Mouse (Mus musculus): Measurements from ENCODE around the gene Ctu1.
A peak's percentile ranks its signal among the peaks of the same experiment; 100 is the strongest.
"Not testable (repeated sequence)": the region's sequence is repeated elsewhere in the genome, so short reads cannot be mapped to it uniquely, and the experiment has no call there.

Gene Ctu1

DNA sequence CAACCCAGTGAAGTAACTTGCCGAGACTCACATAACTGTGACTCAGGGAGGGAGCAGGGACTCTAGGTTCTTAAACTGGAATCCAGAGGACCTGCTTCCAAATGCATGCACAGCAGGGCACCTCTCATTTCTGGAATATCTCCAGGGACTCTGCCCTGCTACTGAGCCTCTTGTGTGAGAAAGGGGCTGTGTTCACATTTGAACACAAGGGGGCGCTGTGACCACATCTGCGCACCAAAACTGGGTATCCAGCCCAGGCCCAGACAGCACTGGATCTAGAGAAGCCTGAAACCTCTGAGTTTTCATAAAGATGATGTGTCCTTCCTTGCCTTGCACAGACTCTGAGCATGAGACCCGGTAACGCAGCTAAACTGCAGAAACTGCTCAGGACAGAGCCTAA is 9.1 kb downstream of the Ctu1 start:
- peak; percentile 66 for DNase-seq (ENCODE audit: extremely low spot score)

- not testable (repeated sequence) for DNase-seq (ENCODE audit: extremely low spot score)
Observed at GRCm38 (mm10) chr7:43682511-43682910, 10.7 kb downstream of the Ctu1 start.

DNA sequence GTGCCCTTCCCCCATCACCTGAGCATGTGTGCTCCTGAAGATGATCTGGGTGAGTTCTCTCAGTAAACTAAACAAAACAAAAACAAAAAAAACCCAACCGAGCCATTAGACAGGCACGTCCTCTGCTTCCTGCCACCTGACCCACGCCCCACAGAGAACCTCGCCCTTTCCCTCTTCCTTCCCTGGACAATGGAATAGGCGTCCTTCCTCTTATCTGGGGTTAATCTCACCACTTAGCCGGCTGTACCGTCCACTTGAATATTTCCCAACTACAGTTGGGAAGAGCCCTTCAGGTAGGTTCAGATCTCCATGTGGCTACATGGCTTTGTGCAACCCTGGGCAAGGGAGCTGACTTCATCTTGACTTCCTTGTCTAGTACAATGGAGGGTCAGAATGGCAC is 13.3 kb downstream of the Ctu1 start:
- no peak for DNase-seq (ENCODE audit: extremely low spot score)

- no peak for DNase-seq (ENCODE audit: extremely low spot score)
Observed at GRCm38 (mm10) chr7:43690118-43690517, 18.3 kb downstream of the Ctu1 start, which contains the start of gene Klk14. Gene Klk14, plus strand, starts transcription at chr7:43690418.

DNA sequence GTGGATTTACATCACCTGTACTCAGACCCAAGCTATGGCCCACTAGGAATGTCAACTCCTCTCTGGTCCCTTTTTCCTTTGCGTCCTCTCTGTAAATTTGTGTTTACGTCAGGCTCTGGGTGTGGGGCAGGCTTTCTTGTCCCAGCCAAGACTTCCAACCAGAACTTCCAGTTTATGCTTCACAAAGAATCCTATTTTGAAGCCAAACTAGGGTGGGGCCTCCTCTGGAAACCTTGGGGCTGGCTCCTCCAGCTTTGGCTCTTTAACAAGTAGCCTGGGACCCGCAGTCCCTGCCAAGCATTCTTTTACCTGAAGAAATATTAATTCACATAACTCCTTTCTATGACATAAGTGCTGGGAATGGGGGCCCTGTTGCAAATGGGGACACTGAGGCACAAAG is 38.2 kb downstream of the Ctu1 start:
- DNase-seq (ENCODE audit: extremely low spot score): no peak

DNA sequence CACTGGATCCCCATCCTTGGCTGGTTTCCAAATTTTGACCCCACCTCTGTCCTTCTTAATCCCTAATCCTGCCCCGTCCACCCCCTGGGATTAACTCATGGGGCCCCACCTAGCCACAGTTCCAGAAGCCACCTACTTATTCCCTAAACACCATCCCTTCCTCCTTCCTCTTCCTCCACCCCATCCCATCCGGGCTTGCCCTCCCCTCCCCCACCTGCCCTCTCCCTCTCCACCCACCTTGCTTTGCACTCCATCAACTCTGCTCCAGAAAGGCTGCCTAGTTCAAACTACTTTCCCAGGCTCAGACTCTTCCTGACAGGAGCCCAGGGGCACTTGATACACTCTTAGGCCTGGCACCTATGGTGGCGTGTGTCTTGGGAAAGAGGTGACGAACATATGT is 40.5 kb downstream of the Ctu1 start, which contains the start of gene Klk13:
Gene Klk13, plus strand, starts transcription at position 301 of the 400 bp plus-strand sequence.
- DNase-seq (ENCODE audit: extremely low spot score): no peak

DNA sequence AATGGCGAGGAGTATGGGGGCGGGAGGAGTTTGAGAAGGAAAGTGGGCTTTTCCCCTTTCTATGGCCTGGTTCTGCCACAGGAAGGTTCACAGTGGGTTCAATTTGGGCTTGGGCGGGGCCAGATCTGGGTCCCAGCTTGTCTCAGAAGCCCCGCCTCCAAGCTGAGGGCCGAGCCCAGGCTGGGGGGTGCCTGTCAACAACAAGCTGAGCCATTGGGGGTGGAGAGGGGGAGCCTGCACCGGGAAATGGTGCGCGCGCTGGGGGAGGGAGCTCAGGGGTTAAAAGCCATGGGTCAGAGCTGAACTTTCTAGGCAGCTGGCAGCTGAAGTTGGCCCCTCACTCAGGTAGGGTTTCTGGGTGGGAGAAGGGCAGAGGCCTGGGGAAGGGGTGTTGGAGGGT is 41.1 kb downstream of the Ctu1 start:
- peak; percentile 6 for DNase-seq (ENCODE audit: extremely low spot score)

DNA sequence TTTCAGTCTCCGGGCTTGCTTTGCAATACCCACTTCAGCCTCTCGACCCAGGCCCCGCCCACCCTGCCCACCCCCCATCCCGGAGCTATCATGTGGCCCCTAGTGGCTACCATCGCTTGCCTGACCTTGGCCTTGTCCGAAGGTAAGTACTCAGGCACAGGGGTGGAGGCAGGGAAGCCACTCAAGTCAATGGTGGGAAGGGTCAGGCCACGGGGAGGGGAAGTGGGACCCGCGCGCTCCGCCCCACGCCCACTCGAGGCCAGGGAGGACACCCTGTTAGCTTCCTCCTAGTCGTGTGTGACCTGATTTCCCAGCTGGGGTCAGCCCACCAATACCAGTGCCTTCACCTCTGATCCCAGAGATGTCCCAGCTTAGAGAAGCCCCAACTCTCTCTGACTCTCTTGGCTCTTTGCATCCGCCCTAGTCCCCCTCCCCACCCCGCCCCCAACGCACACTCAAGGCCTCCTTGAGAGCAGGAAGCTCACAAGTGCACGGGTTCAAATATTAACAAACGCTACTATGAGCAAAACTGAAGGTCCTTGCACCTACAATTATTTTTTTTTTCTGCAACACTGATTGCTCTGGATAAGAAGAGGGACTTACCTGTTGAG is 42.0 kb downstream of the Ctu1 start:
- DNase-seq (ENCODE audit: extremely low spot score): no peak
